Mouse (Mus musculus) brown adipose tissue, adult 24 weeks (tissue): ENCODE results near the gene Fam171a2. TPM values are rescaled to one million over a fixed set of nuclear protein-coding genes. Genes with fewer than 3 reads are reported as not detected.

ENCODE experiments used
- H3K27ac ChIP-seq: fragments of 200-500 bp; replicated peaks from 2 replicates; pipeline ENCODE4 v1.5.1; 2012; ENCODE audit warnings: low read depth, mild to moderate bottlenecking, low read length
- H3K4me1 ChIP-seq: fragments of 200-500 bp; 2 replicates; pipeline ENCODE4 v1.6.1; 2012; ENCODE audit warnings: low read length, mixed read lengths; ENCODE audit not compliant: control insufficient read depth, insufficient read depth, insufficient read length
- H3K4me3 ChIP-seq: fragments of 200-500 bp; 2 replicates; pipeline ENCODE4 v1.5.1; 2012; ENCODE audit warnings: low read depth, mild to moderate bottlenecking, low read length, moderate library complexity; ENCODE audit not compliant: insufficient read depth
- polyA plus RNA-seq: library from polyadenylated mRNA; stranded (reverse); fragments of >200 nt; gene quantifications from 2 replicates; pipeline ENCODE4 v1.2.4, GENCODE M21; 2012; ENCODE audit not compliant: missing spikeins, insufficient read depth, insufficient read length

The Fam171a2 gene
- polyA plus RNA-seq, 1 experiment = 1.0 TPM

GRCm38 (mm10) chr11:102444781-102445180 is 2.7 kb downstream of the Fam171a2 start:
- no peak overlapping the region for H3K27ac ChIP-seq
- H3K4me1 ChIP-seq = peaks cover 7% of the 10 kb centered on the region
- no peak overlapping the region for H3K4me3 ChIP-seq

GRCm38 (mm10) chr11:102444321-102444720 is 3.2 kb downstream of the Fam171a2 start:
- peaks cover 7% of the 10 kb centered on the region for H3K4me1 ChIP-seq
- no peak overlapping the region for H3K27ac ChIP-seq
- no peak overlapping the region for H3K4me3 ChIP-seq

- Histone ChIP-seq H3K4me1 (peaks cover 7% of the 10 kb centered on the region), H3K27ac (no peak overlapping the region), H3K4me3 (no peak overlapping the region)
These were observed 3.7 kb downstream of the Fam171a2 start for GRCm38 (mm10) chr11:102443740-102444139.

GRCm38 (mm10) chr11:102442089-102442488 is 5.4 kb downstream of the Fam171a2 start:
- no peak overlapping the region for H3K4me3 ChIP-seq
- peaks cover 7% of the 10 kb centered on the region for H3K4me1 ChIP-seq
- no peak overlapping the region for H3K27ac ChIP-seq

GRCm38 (mm10) chr11:102441434-102441833 is 6.0 kb downstream of the Fam171a2 start:
- Histone ChIP-seq H3K4me3 (no peak overlapping the region), H3K4me1 (peaks cover 7% of the 10 kb centered on the region), H3K27ac (no peak overlapping the region)

GRCm38 (mm10) chr11:102440255-102440654 is 7.2 kb downstream of the Fam171a2 start:
- Histone ChIP-seq H3K4me3 (no peak overlapping the region), H3K4me1 (peaks cover 5% of the 10 kb centered on the region), H3K27ac (no peak overlapping the region)

- Histone ChIP-seq H3K4me1 (peaks cover 4% of the 10 kb centered on the region; the same call in 1 of the 2 replicates), H3K4me3 (no peak overlapping the region), H3K27ac (no peak overlapping the region)
These were observed 8.1 kb downstream of the Fam171a2 start for GRCm38 (mm10) chr11:102439093-102440082.

GRCm38 (mm10) chr11:102438212-102439092 is 9.0 kb downstream of the Fam171a2 start:
- H3K27ac ChIP-seq = no peak overlapping the region
- H3K4me1 ChIP-seq = peaks cover 4% of the 10 kb centered on the region; the same call in 1 of the 2 replicates
- peak overlapping the region; percentile 53 for H3K4me3 ChIP-seq

GRCm38 (mm10) chr11:102437120-102438061 is 10.1 kb downstream of the Fam171a2 start:
- Histone ChIP-seq H3K27ac (no peak overlapping the region), H3K4me3 (peak overlapping the region; percentile 53), H3K4me1 (peaks cover 6% of the 10 kb centered on the region; the same call in 1 of the 2 replicates)

GRCm38 (mm10) chr11:102436471-102436790 is 11.1 kb downstream of the Fam171a2 start:
- Histone ChIP-seq H3K4me1 (peaks cover 11% of the 10 kb centered on the region; the same call in 1 of the 2 replicates), H3K27ac (no peak overlapping the region), H3K4me3 (no peak overlapping the region)

- Histone ChIP-seq H3K4me3 (no peak overlapping the region), H3K27ac (peak overlapping the region; percentile 35)
These were observed 11.6 kb downstream of the Fam171a2 start for GRCm38 (mm10) chr11:102435754-102436470.

GRCm38 (mm10) chr11:102434816-102435705 is 12.4 kb downstream of the Fam171a2 start:
- Histone ChIP-seq H3K4me1 (peaks cover 14% of the 10 kb centered on the region; the same call in 1 of the 2 replicates), H3K4me3 (no peak overlapping the region), H3K27ac (no peak overlapping the region)

More at GRCm38 (mm10) chr11:102435754-102436470, 11.6 kb downstream of the Fam171a2 start:
- H3K4me1 ChIP-seq = peaks cover 14% of the 10 kb centered on the region; the same call in 1 of the 2 replicates

GRCm38 (mm10) chr11:102434406-102434805 is 13.1 kb downstream of the Fam171a2 start:
- H3K27ac ChIP-seq = no peak overlapping the region
- H3K4me1 ChIP-seq = peaks cover 14% of the 10 kb centered on the region; the same call in 1 of the 2 replicates

More at GRCm38 (mm10) chr11:102434406-102434805, 13.1 kb downstream of the Fam171a2 start:
- no peak overlapping the region for H3K4me3 ChIP-seq
